Mouse (Mus musculus) WW6 (cell line): ENCODE data around the gene Gemin4.

Experiments
- DNase-seq: peaks from one replicate; pipeline ENCODE4 v3.0.0-alpha.2; 2013; ENCODE audit warnings: low read depth, low spot score

Gene Gemin4

GRCm38 (mm10) chr11:76217390-76217800 lies at the start of gene Gemin4, which contains the start of gene Dbil5:
Gene Gemin4, minus strand, starts transcription at chr11:76217664.
Gene Dbil5, plus strand, starts transcription at chr11:76217608.
- DNase-seq, result peak; percentile 100

- no peak for DNase-seq
Measured at GRCm38 (mm10) chr11:76262611-76263351, 45.3 kb upstream of the Gemin4 start.

- DNase-seq, result no peak
Measured at GRCm38 (mm10) chr11:76261224-76261623, 43.8 kb upstream of the Gemin4 start.

GRCm38 (mm10) chr11:76260208-76261050 lies 43.0 kb upstream of the Gemin4 start:
- DNase-seq, result no peak

- DNase-seq, result no peak
Measured at GRCm38 (mm10) chr11:76258511-76258910, 41.0 kb upstream of the Gemin4 start.

GRCm38 (mm10) chr11:76257386-76257785 lies 39.9 kb upstream of the Gemin4 start:
- DNase-seq, result no peak

GRCm38 (mm10) chr11:76256129-76256528 lies 38.7 kb upstream of the Gemin4 start:
- DNase-seq, result no peak

- no peak for DNase-seq
Measured at GRCm38 (mm10) chr11:76255431-76256001, 38.1 kb upstream of the Gemin4 start.

- DNase-seq, result no peak
Measured at GRCm38 (mm10) chr11:76253918-76254264, 36.4 kb upstream of the Gemin4 start.

GRCm38 (mm10) chr11:76253145-76253917 lies 35.9 kb upstream of the Gemin4 start:
- DNase-seq, result no peak

GRCm38 (mm10) chr11:76252036-76252435 lies 34.6 kb upstream of the Gemin4 start:
- no peak for DNase-seq

- no peak for DNase-seq
Measured at GRCm38 (mm10) chr11:76247239-76247638, 29.8 kb upstream of the Gemin4 start.

- DNase-seq, result no peak
Measured at GRCm38 (mm10) chr11:76246439-76246838, 29.0 kb upstream of the Gemin4 start.

GRCm38 (mm10) chr11:76243811-76244546 lies 26.5 kb upstream of the Gemin4 start:
- no peak for DNase-seq

- DNase-seq, result peak; percentile 88
Measured at GRCm38 (mm10) chr11:76242901-76243810, 25.7 kb upstream of the Gemin4 start, which contains the start of the genes Mrm3 and Glod4. Gene Mrm3, plus strand, starts transcription at chr11:76243715. Gene Glod4, minus strand, starts transcription at chr11:76243725.

- DNase-seq, result no peak
Measured at GRCm38 (mm10) chr11:76239750-76240149, 22.3 kb upstream of the Gemin4 start.

GRCm38 (mm10) chr11:76236136-76236535 lies 18.7 kb upstream of the Gemin4 start:
- DNase-seq, result no peak

GRCm38 (mm10) chr11:76225051-76225450 lies 7.6 kb upstream of the Gemin4 start:
- no peak for DNase-seq

GRCm38 (mm10) chr11:76224631-76225030 lies 7.2 kb upstream of the Gemin4 start:
- DNase-seq, result no peak
